Mouse (Mus musculus) C2C12 (cell line): Measurements from ENCODE around the gene Epha4. TPM values are rescaled to one million over a fixed set of nuclear protein-coding genes. Genes with fewer than 3 reads are reported as not detected.

ENCODE experiments used
- H3K27me3 ChIP-seq: one replicate; pipeline ENCODE4 v1.6.1; 2011; ENCODE audit not compliant: control insufficient read depth, insufficient read depth, insufficient read length
- H3K36me3 ChIP-seq: one replicate; pipeline ENCODE4 v1.6.1; 2011; ENCODE audit not compliant: control insufficient read depth, insufficient read depth
- H3K4me3 ChIP-seq: one replicate; pipeline ENCODE4 v1.5.1; 2011; ENCODE audit warnings: mild to moderate bottlenecking, control low read depth; ENCODE audit not compliant: poor library complexity, insufficient read depth, severe bottlenecking
- H3K79me2 ChIP-seq: one replicate; pipeline ENCODE4 v1.6.1; 2011; ENCODE audit not compliant: control insufficient read depth, insufficient read depth
- H3K79me3 ChIP-seq: one replicate; pipeline ENCODE4 v1.6.1; 2011; ENCODE audit warnings: low read depth, control low read depth
- H3ac ChIP-seq: one replicate; pipeline ENCODE3; 2011; ENCODE audit warnings: low read depth; ENCODE audit not compliant: control insufficient read depth, insufficient read length
- CEBPB ChIP-seq: IDR thresholded peaks from one replicate; pipeline ENCODE4 v1.6.1; 2011; ENCODE audit warnings: low read depth, mild to moderate bottlenecking, control low read depth, moderate library complexity
- CTCF ChIP-seq: IDR thresholded peaks from one replicate; pipeline ENCODE4 v1.5.1; 2011; ENCODE audit not compliant: control insufficient read depth, insufficient read depth, insufficient read length
- FOSL1 ChIP-seq: IDR thresholded peaks from one replicate; pipeline ENCODE4 v1.8.0; 2011; ENCODE audit warnings: mild to moderate bottlenecking, low read length; ENCODE audit not compliant: poor library complexity, insufficient read depth, severe bottlenecking
- MAX ChIP-seq: IDR thresholded peaks from one replicate; pipeline ENCODE4 v1.6.1; 2011; ENCODE audit warnings: mild to moderate bottlenecking, control low read depth
- MYOD1 ChIP-seq: IDR thresholded peaks from one replicate; pipeline ENCODE4 v1.6.1; 2011; ENCODE audit warnings: low read depth; ENCODE audit not compliant: control insufficient read depth, insufficient read length
- MYOG ChIP-seq: IDR thresholded peaks from one replicate; pipeline ENCODE4 v1.6.1; 2011; ENCODE audit not compliant: control insufficient read depth, insufficient read length; ENCODE audit errors: extremely low read depth
- USF1 ChIP-seq: IDR thresholded peaks from one replicate; pipeline ENCODE4 v1.6.1; 2011; ENCODE audit warnings: low read depth, mild to moderate bottlenecking, control low read depth, moderate library complexity
- microRNA-seq: library from miRNA; unstranded; fragments of <30 nt; microRNA quantifications from one replicate; pipeline ENCODE4, GENCODE M21; 2019; ENCODE audit warnings: borderline microRNAs expressed
- polyA plus RNA-seq: library from polyadenylated mRNA; unstranded; fragments of >200 nt; fragmentation: generic; extraction: Trizol; gene quantifications from one replicate; pipeline ENCODE4 v1.2.1, GENCODE M21; 2012; ENCODE audit warnings: missing spikeins

Gene Epha4
- polyA plus RNA-seq, 1 experiment = 1.9 TPM

GRCm38 (mm10) chr1:77318597-77319127, 196.2 kb downstream of the Epha4 start:
- H3K79me3 ChIP-seq = no peaks in the 10 kb centered on the region
- TF ChIP-seq CTCF = no peak
- no peak for TF ChIP-seq MYOG
- TF ChIP-seq FOSL1 = no peak
- no peak for TF ChIP-seq CEBPB
- TF ChIP-seq MYOD1 = no peak
- TF ChIP-seq USF1 = no peak
- no peak for TF ChIP-seq MAX
- H3K36me3 ChIP-seq = no peaks in the 10 kb centered on the region
- no peak overlapping the region for H3ac ChIP-seq
- no peaks in the 10 kb centered on the region for H3K79me2 ChIP-seq
- no peak overlapping the region for H3K4me3 ChIP-seq
- H3K27me3 ChIP-seq = no peaks in the 10 kb centered on the region

Small RNA genes lying within 50 kb of the gene (microRNA-seq; reads per million reads assigned to microRNA genes)
- gene Mir6352 = not detected
